Mouse (Mus musculus): ENCODE measurements around the gene Hoxd9.

Gene Hoxd9

DNA sequence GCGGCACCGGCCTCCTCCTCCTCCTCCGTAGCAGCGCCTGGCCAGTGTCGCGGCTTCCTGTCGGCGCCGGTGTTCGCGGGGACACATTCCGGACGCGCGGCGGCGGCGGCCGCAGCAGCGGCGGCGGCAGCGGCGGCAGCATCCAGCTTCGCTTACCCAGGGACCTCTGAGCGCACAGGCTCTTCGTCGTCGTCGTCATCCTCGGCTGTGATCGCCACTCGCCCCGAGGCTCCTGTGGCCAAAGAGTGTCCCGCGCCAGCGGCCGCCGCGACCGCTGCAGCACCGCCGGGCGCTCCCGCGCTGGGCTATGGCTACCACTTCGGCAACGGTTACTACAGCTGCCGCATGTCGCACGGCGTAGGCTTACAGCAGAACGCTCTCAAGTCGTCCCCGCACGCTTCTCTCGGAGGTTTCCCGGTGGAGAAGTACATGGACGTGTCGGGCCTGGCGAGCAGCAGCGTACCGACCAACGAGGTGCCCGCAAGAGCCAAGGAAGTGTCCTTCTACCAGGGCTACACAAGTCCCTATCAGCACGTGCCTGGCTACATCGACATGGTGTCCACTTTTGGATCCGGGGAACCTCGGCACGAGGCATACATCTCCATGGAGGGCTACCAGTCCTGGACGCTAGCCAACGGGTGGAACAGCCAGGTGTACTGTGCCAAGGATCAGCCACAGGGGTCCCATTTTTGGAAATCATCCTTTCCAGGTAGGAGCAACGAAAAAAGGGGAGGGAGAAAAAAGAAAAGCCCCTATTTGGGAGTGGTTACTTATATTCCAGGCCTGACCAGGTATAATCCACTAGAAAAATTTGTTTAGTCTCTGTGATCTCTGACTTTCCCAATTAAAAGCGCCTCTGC, 28.9 kb upstream of the Hoxd9 start:
- no peak for DNase-seq (ENCODE audit: low spot score in 2 of 2)

DNA sequence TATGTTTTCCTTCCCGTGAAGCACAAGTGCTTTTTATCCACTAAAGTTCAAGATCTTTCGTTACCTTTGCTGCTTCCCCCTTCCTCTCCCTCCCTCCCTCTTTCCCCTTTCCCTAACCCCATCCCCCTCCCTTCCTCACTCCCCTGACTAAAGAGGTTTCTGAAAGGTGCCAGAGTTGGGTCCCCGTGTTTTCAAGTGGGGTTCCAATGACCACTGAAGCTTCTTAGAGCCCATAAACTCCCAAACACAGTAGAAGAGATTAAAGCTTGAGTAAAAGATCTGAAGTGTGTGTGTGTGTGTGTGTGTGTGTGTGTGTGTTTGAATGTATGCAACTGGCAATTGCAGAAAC, 28.3 kb upstream of the Hoxd9 start:
- no peak for DNase-seq (ENCODE audit: low spot score in 2 of 2)

DNA sequence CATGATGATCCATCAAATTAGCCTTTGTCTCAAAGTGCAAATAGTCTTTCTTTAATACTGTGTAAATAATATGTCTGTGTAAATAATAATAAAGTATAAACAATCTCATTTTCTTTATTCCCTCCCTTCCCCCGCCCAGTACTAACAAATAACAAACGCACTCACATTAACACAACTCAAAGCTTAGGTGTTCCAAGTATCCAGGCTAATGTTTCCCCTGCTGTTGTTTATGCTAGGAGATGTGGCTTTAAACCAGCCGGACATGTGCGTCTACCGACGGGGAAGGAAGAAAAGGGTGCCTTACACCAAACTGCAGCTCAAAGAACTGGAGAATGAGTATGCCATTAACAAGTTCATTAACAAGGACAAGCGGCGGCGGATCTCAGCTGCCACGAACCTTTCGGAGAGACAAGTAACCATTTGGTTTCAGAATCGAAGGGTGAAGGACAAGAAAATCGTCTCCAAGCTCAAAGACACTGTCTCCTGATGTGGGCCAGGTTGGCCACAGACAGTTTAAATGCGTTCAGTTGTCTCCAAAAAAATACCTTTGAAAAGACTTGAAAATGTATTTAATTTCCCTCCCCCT, 27.8 kb upstream of the Hoxd9 start:
- no peak for DNase-seq (ENCODE audit: low spot score in 2 of 2)

- DNase-seq (ENCODE audit: low spot score in 2 of 2), result no peak
These were observed 26.8 kb upstream of the Hoxd9 start for GRCm38 (mm10) chr2:74670632-74671188.

- no peak for DNase-seq (ENCODE audit: low spot score in 2 of 2)
These were observed 25.7 kb upstream of the Hoxd9 start for GRCm38 (mm10) chr2:74671847-74672246.

DNA sequence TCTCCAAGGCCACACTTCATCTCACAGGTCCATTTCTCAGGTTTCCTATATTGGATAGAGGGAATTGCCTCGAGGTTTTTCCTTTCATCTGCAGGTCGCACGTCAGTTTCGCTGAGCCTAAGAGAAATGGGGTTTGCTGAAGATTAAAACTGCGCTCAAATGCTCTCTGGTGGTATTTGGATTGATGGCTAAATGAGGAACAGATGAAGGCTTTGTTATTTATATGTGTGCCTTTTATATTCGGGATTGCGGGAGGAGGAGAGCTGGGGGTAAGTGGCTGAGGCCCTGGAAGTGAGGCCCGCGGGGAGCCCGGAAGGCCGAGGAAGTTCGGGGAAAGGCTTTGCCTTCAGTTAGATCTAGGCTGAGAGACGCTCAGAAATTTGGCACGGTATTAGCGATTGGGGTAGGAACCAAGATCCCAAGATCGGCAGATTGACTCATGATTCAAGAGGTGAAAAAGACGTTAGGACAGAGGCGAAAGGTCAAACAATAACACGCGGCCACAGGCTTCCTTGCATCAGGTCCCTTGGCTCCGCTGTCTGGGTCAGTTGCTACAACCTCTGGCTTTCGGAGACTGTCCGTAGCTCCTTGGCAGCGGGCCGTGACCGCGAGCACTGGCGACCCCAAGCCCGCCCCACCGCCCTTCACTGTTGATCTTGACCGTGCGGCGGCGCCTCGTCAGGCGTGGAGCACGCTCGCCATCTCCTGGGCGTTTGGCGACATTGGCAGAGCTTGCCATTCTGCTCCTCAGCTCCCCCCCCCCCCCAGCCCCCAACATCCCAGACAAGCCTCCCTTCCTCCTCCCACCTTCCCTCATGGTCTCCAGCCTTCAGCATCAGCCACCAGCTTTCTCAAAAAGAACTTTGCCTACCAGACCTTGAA, 24.8 kb upstream of the Hoxd9 start:
- no peak for DNase-seq (ENCODE audit: low spot score in 2 of 2)

DNA sequence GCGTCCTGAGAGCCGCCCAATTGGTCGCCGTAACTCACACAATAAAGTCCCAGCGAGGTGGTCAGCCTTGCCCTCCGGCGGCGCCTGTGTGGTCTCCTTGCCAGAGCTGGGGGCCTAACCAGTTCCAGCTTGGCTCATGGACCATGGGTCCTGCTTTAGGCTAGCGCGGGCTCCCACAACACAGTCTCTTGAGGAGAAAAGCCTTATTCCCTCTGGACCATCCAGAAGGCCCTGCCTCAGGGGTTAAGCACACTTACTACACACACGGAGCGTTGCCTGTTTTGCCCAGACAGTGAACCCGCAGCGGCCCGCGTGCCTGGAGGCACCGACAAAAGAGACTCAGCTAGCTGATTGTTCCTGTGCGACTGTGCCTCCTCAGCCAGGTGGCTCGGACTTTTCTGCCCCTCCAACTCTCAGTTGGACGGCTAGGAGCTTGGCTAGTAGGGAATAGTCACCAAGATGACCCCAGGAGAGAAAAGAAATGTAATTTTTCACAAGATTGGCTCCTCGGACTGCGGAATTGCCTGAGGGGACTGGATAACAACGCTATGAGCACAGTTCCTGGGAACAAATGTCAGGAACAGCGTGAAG, 23.6 kb upstream of the Hoxd9 start:
- no peak for DNase-seq (ENCODE audit: low spot score in 2 of 2)

DNA sequence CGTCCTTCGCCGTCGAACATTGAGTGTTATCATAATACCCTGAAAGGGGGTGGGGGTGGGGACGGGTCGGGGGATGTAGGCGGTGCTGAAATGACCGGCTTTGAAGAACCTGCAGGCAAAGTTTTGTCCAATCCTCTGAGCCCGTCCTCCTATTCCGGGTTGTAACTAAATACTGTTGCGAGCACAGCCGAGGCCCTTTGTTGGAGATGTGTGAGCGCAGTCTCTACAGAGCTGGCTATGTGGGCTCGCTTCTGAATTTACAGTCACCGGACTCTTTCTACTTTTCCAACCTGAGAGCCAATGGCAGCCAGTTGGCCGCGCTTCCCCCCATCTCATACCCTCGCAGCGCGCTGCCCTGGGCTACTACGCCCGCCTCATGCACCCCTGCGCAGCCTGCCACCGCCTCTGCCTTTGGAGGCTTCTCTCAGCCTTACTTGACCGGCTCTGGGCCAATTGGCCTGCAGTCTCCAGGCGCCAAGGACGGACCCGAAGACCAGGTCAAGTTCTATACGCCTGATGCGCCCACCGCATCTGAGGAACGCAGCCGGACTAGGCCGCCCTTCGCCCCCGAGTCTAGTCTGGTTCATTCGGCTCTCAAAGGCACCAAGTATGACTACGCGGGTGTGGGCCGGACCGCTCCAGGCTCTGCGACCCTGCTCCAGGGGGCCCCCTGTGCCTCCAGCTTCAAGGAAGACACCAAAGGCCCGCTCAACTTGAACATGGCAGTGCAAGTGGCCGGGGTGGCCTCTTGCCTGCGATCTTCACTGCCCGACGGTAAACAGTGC, 22.5 kb upstream of the Hoxd9 start, which contains the start of gene Hoxd12:
Gene Hoxd12, plus strand, starts transcription at position 133 of the 785 bp plus-strand sequence.
- DNase-seq (ENCODE audit: low spot score in 2 of 2), result no peak

DNA sequence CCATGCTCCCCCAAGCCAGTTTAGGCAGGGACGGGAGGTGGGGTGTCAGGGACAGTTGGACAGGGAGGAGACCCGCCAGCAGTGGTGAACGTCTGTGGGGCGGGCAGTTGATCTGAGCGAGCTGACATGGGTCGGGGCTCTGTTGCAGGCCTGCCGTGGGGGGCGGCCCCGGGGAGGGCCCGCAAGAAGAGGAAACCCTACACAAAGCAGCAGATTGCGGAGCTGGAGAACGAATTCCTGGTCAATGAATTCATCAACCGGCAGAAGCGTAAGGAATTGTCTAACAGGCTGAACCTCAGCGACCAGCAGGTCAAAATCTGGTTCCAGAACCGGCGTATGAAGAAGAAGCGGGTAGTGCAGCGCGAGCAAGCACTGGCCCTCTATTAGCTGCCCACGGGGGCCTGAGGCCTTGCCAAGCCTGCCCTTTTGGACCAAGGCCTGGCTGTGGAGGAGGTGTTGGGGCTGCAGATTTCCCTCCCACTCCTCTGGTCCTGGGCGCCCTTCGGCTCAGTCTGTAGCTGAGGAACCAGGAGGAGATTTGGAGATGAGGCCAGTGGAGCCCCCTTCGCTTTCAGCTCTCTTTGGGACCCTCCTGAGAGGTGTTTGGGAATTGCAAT, 21.8 kb upstream of the Hoxd9 start:
- no peak for DNase-seq (ENCODE audit: low spot score in 2 of 2)

DNA sequence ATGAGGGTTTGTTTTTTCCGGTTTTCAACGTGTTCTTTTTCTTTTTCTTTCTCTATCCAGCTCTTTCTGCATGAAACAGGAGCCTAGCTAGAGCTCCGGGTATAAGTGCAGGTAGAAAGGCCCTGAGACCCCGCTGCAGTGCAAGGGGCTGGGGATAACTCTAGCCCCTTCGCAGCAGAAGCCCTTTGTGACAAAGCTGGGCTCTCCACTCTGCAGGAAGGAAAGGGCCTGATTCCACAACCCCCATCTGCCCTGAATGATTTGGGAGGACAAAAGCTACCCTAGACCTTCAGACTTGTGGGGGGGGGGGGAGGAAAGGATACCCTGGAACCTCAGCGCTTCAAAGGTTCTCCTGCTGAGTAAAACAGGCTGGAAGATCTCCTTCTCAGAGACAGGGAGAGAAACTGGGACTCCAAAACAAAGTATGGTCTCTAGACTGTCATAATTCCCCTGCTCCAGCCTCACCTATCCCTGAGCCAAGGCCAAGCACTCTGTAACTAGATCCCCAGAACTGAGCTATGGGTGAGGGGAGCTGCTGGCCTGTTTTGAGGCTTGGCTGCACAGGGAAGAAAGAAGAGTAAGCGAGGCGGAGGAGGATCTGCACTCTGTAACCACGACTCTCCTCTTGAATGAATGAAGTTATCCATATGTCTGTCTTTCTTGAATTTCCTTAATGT, 21.0 kb upstream of the Hoxd9 start:
- DNase-seq (ENCODE audit: low spot score in 2 of 2), result no peak

DNA sequence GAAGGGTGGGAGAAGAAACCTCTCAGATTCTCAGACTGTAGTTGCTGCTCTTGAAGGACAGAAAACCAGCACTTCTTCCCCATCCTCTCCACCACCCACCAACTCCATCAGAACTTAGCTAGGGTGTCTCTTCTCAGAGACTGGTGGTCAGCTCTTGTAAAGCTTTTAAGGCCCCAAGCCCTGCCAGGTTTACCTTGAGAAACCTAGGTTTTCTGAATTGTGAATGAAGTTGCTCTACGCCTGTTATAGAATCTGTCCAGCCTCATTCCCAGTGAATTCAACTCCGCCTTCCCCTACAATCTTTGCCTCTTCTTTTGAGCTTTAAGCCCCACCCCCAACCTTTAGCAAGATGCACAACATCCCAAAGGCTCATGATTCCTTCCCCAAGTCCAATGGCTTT, 20.4 kb upstream of the Hoxd9 start:
- DNase-seq (ENCODE audit: low spot score in 2 of 2), result no peak

DNA sequence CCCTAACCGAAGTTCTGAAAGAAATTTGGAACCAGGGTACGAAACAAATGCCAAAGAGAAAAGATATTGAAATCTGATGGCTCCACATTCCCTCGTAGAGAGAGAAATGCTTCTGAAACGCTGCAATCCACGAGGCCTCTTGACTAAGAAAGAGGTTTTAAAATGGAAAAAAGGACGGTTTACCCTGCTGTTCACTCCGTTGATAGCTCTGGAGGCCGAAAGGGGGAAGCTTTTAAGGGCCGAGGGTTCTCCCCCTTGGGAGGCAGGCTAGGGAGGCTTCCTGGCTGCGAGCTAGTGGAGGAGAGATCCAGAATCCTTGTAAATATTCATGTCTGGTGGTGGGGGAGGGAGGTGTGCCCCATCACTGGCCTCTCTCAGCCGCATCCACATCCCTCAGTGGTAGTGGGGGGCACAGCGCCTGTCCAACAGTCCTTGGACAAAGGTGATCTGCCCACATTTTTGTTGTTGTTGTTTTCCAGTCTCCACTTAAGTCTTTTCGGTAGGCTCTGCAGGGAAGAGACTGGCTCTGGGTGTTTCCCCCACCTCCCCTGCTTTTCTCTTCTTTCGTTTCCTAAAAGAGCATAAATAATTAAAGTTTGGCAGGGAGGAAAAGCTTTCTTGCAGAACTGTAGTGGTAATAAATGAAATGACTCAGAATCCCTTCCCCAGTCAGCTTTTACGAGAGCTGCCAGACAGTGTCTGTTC, 18.5 kb upstream of the Hoxd9 start, which contains the start of gene Hoxd11:
Gene Hoxd11, plus strand, starts transcription at position 667 of the 705 bp plus-strand sequence.
- no peak for DNase-seq (ENCODE audit: low spot score in 2 of 2)

DNA sequence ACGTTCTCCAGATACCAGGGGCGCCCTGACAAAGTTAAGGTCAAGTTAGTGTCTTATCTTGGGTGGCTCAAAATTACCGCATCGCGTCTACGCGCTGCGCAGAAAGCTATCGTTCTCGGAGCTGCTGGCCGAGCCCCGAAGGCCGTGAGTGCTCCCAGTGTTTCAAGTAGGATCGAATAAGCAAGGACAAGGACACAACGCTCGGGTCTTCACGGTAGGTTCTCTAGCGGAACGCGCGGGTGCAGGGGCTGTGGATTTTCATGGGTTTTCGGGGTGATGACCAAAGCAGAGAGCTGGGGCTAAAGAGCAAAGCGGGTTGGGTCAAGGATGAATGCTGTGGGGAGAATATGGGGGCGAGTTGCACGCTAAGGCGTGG, 17.9 kb upstream of the Hoxd9 start:
- DNase-seq (ENCODE audit: low spot score in 2 of 2), result no peak

GRCm38 (mm10) chr2:74679980-74680379, 17.5 kb upstream of the Hoxd9 start:
- no peak for DNase-seq (ENCODE audit: low spot score in 2 of 2)

- no peak for DNase-seq (ENCODE audit: low spot score in 2 of 2)
These were observed 16.7 kb upstream of the Hoxd9 start for GRCm38 (mm10) chr2:74680561-74681398.

GRCm38 (mm10) chr2:74681594-74682531, 15.7 kb upstream of the Hoxd9 start:
- no peak for DNase-seq (ENCODE audit: low spot score in 2 of 2)

- DNase-seq (ENCODE audit: low spot score in 2 of 2), result no peak
These were observed 14.7 kb upstream of the Hoxd9 start for GRCm38 (mm10) chr2:74682796-74683195.
